Mouse (Mus musculus) neural tube, embryonic 12.5 days (tissue): ENCODE data around the gene Ggta1. TPM values are rescaled to one million over a fixed set of nuclear protein-coding genes. Genes with fewer than 3 reads are reported as not detected.
"Not testable (repeated sequence)": the region's sequence is repeated elsewhere in the genome, so short reads cannot be mapped to it uniquely, and the experiment has no call there.

ENCODE experiments used
- ATAC-seq: fragments of 200-750 bp; cut with Nextera tagmentation; 2 replicates; pipeline ENCODE4 v1.8.0; 2017; ENCODE audit warnings: low read depth, mild to moderate bottlenecking, moderate TSS enrichment, moderate library complexity; ENCODE audit not compliant: low FRiP score
- H3K27ac ChIP-seq: fragments of 300-500 bp; sonication (generic); 2 replicates; pipeline ENCODE4 v1.5.1; 2016
- H3K27me3 ChIP-seq: fragments of 300-500 bp; sonication (generic); replicated peaks from 2 replicates; pipeline ENCODE4 v1.6.1; 2016; ENCODE audit warnings: mild to moderate bottlenecking
- H3K36me3 ChIP-seq: fragments of 300-500 bp; sonication (generic); 2 replicates; pipeline ENCODE4 v1.6.1; 2016; ENCODE audit warnings: mild to moderate bottlenecking
- H3K4me1 ChIP-seq: fragments of 300-500 bp; sonication (generic); 2 replicates; pipeline ENCODE4 v1.6.1; 2016
- H3K4me2 ChIP-seq: fragments of 300-500 bp; sonication (generic); replicated peaks from 2 replicates; pipeline ENCODE4 v1.6.1; 2016; ENCODE audit warnings: mild to moderate bottlenecking
- H3K4me3 ChIP-seq: fragments of 300-500 bp; sonication (generic); 2 replicates; pipeline ENCODE4 v1.5.1; 2016
- H3K9ac ChIP-seq: fragments of 300-500 bp; sonication (generic); 2 replicates; pipeline ENCODE4 v1.6.1; 2016; ENCODE audit warnings: mild to moderate bottlenecking
- H3K9me3 ChIP-seq: fragments of 300-500 bp; sonication (generic); 2 replicates; pipeline ENCODE4 v1.6.1; 2016; ENCODE audit warnings: mild to moderate bottlenecking
- WGBS: fragments of 180-500 bp; shearing (Covaris S2); methylation state at CpG from one replicate; pipeline ENCODE4 v1.1.7; 2016; 5-methylcytosine and 5-hydroxymethylcytosine counted together
- polyA plus RNA-seq: library from polyadenylated mRNA; unstranded; fragments of >200 nt; fragmentation: Nextera tagmentation; extraction: Ambion mirVana; gene quantifications from 2 replicates; pipeline ENCODE4 v1.2.1, GENCODE M21; 2016

The Ggta1 gene
- polyA plus RNA-seq, 1 experiment from 2014 or later: 9.5 TPM

DNA sequence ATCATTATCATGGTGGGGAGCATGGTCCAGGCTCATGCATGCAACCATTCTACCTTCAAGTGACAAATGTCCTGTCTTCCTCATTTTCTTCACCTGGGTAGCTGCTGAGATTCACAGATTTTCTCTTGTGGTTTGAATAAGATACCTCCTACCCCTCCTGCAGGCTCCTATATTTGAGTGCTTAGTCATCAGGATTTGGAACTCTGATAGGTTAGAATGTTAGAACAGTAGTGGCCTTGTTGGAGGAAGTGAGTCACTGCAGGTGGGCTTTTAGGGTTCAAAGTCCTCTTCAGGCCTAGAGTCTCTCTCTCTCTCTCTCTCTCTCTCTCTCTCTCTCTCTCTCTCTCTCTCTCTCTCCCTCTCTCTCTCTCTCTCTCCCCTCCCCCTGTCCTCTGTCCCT is 2.6 kb upstream of the Ggta1 start:
- no peak for ATAC-seq
- H3K9ac ChIP-seq: no peak overlapping the region
- no peak overlapping the region for H3K4me2 ChIP-seq
- H3K4me1 ChIP-seq: peaks cover 16% of the 10 kb centered on the region
- no peaks in the 10 kb centered on the region for H3K36me3 ChIP-seq
- no peaks in the 10 kb centered on the region for H3K9me3 ChIP-seq
- no peak overlapping the region for H3K4me3 ChIP-seq
- H3K27ac ChIP-seq: no peak overlapping the region
- H3K27me3 ChIP-seq: peaks cover 11% of the 10 kb centered on the region

DNA sequence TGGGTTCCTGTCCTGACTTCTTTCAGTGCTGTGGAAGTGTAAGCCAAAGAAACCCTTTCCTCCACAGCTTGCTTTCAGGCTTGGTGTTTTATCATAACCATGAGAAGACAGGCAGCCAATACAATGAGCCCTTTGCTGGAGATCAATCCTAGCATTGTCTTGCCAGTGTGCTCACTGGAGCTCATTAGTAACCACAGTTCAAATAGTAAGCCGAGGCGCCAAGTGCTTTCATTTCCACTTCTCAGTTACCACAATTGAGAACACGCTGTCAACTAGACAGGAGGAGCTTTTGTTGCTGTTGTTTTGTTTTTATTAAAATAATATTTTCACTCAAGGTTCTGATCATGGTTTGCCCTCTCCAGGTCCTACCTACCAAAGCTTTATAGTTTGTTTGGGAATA is 1.5 kb upstream of the Ggta1 start:
- H3K27ac ChIP-seq: no peak overlapping the region
- ATAC-seq: no peak
- H3K36me3 ChIP-seq: no peaks in the 10 kb centered on the region
- peaks cover 16% of the 10 kb centered on the region for H3K27me3 ChIP-seq
- H3K9ac ChIP-seq: no peak overlapping the region
- no peaks in the 10 kb centered on the region for H3K9me3 ChIP-seq
- 75% methylated on average over 3 of the region's 3 CpGs for WGBS
- peaks cover 18% of the 10 kb centered on the region for H3K4me1 ChIP-seq
- no peak overlapping the region for H3K4me3 ChIP-seq
- H3K4me2 ChIP-seq: no peak overlapping the region

DNA sequence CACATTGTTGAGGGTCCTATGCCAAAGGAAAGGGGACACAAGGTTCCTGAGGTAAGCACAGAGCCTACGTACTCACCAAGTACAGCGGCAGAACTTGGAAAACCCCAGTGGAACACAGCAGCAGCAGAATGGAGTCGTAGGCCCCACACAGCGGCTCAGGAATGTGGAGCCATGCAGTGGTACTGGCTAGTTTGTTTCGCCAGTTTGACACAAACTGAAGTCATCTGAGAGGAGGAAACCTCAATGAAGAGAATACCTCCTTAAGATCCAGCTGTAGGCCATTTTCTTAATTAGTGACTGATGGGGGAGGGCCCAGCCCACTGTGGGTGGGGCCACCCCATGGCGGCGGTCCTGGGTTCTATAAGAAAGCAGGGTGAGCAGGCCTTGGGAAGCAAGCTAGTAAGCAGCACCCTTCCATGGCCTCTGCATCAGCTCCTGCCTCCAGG is 1.1 kb upstream of the Ggta1 start:
- Histone ChIP-seq H3K4me3 (no peak overlapping the region), H3K4me1 (peaks cover 18% of the 10 kb centered on the region), H3K4me2 (peak overlapping the region; percentile 45; the same call in 1 of the 2 replicates), H3K9me3 (no peaks in the 10 kb centered on the region), H3K36me3 (no peaks in the 10 kb centered on the region), H3K27me3 (peaks cover 16% of the 10 kb centered on the region), H3K27ac (no peak overlapping the region), H3K9ac (no peak overlapping the region)
- no peak for ATAC-seq
- WGBS: 50% methylated on average over 7 of the region's 7 CpGs

DNA sequence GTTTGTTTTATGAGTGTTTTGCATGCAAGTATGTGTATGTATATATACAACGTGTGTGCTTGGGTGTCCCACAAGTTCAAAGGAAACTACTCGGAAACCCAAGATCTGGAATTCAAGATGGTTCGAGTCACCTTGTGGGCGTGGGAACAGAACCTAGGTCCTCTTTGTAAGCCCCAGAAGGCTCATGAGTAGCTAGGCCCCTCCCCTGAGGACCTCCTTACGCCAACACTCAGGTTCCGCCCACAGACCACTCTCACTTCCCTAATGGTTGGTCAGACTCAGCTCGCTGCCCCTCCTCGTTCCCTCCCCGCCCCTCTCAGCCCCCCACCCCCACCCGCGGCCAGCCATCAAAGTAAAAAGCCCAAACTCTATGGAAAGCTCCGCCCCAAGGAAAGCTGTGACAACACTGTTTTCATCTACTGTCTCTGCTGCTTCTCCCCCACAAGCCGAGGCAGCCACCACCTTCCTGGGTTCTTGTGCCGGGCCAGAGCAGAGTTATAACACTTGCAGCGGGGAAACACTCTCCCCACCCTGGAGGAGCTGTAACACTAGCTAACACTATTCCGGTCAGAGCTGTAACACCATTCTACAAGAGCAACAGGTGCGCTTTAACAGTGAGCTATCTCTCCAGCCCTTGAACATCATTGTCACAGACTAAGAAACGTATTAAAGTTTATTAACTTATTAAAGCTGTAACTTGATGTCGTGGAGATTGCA is 499 bp upstream of the Ggta1 start:
- H3K27ac ChIP-seq: no peak overlapping the region
- peaks cover 18% of the 10 kb centered on the region for H3K4me1 ChIP-seq
- H3K4me3 ChIP-seq: no peak overlapping the region
- peaks cover 16% of the 10 kb centered on the region for H3K27me3 ChIP-seq
- peak overlapping the region; percentile 45 for H3K4me2 ChIP-seq
- no peaks in the 10 kb centered on the region for H3K9me3 ChIP-seq
- no peaks in the 10 kb centered on the region for H3K36me3 ChIP-seq
- peak; percentile 69; the same call in 1 of the 2 replicates for ATAC-seq
- H3K9ac ChIP-seq: no peak overlapping the region
- 13% methylated on average over 19 of the region's 19 CpGs for WGBS

DNA sequence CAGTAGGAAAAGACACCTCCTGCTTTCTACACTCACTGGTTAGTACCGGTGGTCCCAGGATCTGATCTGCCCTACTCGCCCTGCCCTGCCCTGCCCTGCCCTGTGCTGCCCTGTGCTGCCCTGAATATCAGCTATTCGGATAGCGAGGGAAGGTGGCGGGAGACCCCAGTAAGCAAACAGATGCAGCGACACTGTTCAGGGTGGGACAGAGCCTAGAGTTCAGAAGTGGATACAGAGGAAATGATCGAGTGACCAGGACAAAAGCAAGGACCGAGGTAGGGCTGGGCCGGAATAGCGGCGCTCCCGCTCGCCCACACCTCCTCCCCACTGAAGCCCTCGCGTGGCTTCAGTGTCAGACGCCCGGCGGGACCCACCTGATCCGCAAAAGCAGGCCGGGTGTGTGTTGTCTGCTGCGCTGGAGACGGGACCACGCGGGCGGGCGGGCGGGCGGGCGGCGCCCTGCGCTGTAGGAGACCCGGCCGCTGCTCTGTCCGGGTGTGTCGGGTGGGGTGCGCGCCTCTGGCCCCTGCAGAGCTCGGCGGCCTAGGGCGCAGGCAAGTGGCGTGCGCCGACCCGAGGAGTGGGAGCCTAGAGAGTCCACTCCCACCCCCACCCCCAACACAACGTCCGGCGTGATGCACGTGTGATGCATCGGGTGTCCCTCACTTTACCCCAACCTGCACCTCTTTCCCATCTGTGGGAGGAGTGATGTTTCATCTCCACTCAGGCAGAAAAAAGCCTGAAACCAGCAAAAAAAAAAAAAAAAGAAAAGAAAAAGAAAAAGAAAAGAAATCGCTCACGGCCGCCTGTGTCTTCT is 852 bp downstream of the Ggta1 start:
- 1% methylated on average over 52 of the region's 52 CpGs for WGBS
- Histone ChIP-seq H3K27ac (no peak overlapping the region), H3K9ac (peak overlapping the region; percentile 74)

DNA sequence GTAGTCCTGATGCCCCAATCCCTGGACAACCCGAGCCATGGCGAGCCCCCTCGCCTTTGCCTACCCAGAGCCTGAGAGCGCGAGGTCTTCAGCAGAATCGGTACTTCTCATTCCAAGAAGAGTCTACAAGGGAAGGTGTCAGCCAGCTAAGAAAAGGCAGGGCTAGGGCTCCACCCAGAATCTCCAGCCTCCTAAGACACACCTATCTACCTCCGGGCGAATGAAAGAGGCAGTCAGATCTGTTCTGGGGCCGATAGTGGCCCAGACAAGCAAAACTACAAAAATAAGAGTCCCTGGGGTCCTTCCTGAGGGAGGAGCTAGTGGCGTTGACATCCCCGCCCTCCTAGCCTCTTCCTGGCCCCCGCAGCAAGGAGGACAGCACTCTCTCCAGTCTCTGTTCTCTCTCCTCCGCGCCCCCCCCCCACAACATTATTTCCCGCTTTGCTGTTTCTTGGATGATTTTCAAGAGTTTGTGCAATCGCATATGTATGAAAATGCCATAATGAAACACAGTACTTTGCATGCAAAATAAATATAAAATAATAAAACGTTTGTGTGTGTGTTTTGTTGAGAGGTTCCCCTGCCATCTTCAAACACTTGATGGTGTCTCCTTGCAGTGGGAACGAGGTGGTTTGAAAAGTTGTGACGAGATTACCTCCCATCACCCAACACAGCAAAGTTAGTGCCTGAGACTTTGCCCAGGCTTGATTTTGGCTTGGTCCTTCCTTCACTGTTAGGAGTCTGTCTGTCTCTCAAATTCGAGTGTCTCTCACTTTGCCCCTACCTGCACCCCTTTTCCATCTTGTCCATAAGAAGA is 1.7 kb downstream of the Ggta1 start:
- 4% methylated on average over 20 of the region's 20 CpGs for WGBS
- ATAC-seq: no peak
- peak overlapping the region; percentile 99 for H3K4me2 ChIP-seq
- peak overlapping the region; percentile 56 for H3K4me3 ChIP-seq
- H3K9ac ChIP-seq: peak overlapping the region; percentile 74; the same call in 1 of the 2 replicates
- H3K9me3 ChIP-seq: no peaks in the 10 kb centered on the region
- H3K27ac ChIP-seq: no peak overlapping the region
- H3K27me3 ChIP-seq: peaks cover 16% of the 10 kb centered on the region
- H3K4me1 ChIP-seq: peaks cover 18% of the 10 kb centered on the region
- H3K36me3 ChIP-seq: no peaks in the 10 kb centered on the region

More for the DNA sequence above, 852 bp downstream of the Ggta1 start:
- Histone ChIP-seq H3K4me2 (peak overlapping the region; percentile 99), H3K27me3 (peaks cover 16% of the 10 kb centered on the region), H3K36me3 (no peaks in the 10 kb centered on the region), H3K4me1 (peaks cover 18% of the 10 kb centered on the region), H3K9me3 (no peaks in the 10 kb centered on the region), H3K4me3 (peak overlapping the region; percentile 56)
- ATAC-seq: peak; percentile 64

DNA sequence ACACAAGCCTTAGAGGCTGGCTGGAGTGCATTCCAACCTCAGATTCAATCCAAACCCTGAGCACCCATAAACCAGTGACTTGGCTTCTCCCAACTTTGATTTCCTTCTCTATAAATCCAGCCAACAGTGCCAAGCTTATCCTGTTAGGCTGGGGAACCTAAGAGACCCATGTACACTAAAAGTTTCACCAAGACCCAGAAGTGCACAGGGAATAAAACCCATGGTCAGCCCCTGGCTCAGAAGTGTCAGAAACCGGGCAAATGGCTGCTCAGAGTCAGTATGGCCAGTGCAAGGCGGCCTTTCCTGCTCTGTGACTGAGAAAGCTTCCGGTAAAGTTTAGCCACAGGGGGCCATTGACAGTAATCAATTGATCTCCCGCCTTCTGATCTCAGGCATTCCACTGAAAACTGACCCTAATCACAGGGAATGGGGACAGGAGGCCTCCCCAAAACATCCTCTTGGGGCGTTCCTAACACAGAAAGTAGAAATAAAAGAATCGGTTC is 2.6 kb downstream of the Ggta1 start:
- peaks cover 16% of the 10 kb centered on the region for H3K27me3 ChIP-seq
- H3K9me3 ChIP-seq: no peaks in the 10 kb centered on the region
- peaks cover 18% of the 10 kb centered on the region for H3K4me1 ChIP-seq
- no peak overlapping the region for H3K27ac ChIP-seq
- no peaks in the 10 kb centered on the region for H3K36me3 ChIP-seq
- peak overlapping the region; percentile 99 for H3K4me2 ChIP-seq
- WGBS: 8% methylated on average over 6 of the region's 6 CpGs
- no peak for ATAC-seq
- H3K9ac ChIP-seq: no peak overlapping the region
- peak overlapping the region; percentile 3; the same call in 1 of the 2 replicates for H3K4me3 ChIP-seq

DNA sequence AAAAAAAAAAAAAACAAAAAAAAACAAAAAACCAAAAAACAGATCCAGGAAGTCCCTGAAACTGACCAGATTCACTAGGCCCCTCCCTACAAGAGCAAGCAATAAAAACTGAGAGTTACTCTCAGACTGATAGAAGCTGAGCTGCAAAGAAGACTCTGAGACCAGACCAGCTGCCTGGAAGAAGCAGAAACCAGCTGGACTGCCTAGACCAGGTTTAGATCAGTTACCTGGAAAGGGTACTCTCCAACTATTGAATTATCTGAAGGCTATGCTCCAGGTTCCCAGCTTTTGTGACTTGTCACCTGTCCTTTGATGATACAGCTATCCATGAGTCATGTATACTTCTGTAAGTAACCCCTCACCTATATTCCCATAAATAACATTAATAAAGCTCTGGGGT is 3.7 kb downstream of the Ggta1 start:
- Histone ChIP-seq H3K36me3 (no peaks in the 10 kb centered on the region), H3K4me1 (peaks cover 18% of the 10 kb centered on the region), H3K4me3 (no peak overlapping the region), H3K4me2 (no peak overlapping the region), H3K9ac (no peak overlapping the region), H3K27ac (no peak overlapping the region), H3K27me3 (peaks cover 16% of the 10 kb centered on the region), H3K9me3 (no peaks in the 10 kb centered on the region)
- no peak for ATAC-seq

DNA sequence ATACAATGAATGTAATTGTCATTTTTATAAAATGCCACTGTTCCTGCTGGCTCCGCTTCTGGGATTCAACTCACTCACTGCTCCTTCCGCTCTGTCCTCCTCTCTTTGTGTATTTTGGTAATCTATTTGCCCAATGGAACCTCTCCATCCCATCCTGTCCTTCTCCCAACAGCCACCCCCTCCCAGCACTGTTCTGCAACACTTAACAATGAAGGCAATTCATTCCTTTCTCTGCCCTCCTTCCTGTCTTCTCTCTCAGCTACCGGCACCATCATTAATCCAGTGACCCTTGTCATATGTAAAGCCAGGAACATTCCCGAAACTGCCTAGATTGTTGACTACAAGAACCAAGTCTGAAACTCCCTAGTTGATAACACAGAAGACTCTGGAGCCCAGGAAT is 4.6 kb downstream of the Ggta1 start:
- H3K27me3 ChIP-seq: peaks cover 16% of the 10 kb centered on the region
- no peak overlapping the region for H3K9ac ChIP-seq
- no peaks in the 10 kb centered on the region for H3K9me3 ChIP-seq
- ATAC-seq: no peak
- no peak overlapping the region for H3K27ac ChIP-seq
- 66% methylated on average over 4 of the region's 4 CpGs for WGBS
- H3K4me3 ChIP-seq: no peak overlapping the region
- H3K4me2 ChIP-seq: no peak overlapping the region
- H3K4me1 ChIP-seq: peaks cover 18% of the 10 kb centered on the region
- H3K36me3 ChIP-seq: no peaks in the 10 kb centered on the region

DNA sequence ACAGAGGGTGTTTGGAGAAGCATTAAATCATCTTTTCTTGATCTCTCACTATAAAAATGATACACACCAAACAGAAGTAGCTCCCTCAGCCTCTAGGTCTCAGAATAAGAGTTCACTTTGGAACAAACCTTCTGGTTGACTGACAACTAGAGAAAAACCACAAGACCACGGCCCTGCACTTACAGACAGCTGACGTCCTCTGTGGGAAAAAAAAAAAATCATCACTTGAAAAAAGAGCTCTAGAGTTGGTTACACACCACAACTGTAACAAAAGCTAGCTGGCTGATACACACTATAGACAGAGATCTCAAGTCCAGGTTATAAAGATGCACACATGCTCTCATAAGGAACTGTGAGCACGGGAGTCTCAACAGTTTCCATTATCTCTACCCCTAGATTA is 9.3 kb downstream of the Ggta1 start:
- 74% methylated on average over 3 of the region's 3 CpGs for WGBS

DNA sequence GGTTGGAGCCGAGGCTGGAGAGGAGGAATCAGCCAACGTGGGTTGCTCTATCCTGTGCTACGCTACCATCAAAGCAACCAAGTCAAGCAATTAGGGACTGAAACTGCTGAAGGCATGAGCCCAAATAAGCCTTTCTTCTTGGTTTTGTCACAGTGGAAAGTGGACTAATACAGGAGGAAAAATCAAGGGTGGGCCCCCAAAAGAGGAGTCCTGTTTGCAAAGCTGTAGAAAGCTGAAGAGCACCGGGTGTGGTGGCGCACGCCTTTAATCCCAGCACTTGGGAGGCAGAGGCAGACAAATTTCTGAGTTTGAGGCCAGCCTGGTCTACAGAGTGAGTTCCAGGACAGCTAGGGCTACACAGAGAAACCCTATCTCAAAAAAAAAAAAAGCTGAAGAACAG is 10.3 kb downstream of the Ggta1 start:
- not testable (repeated sequence) for ATAC-seq, H3K36me3 ChIP-seq, H3K27ac ChIP-seq, H3K9me3 ChIP-seq, H3K27me3 ChIP-seq, H3K4me2 ChIP-seq, H3K4me3 ChIP-seq, H3K9ac ChIP-seq, H3K4me1 ChIP-seq
- 91% methylated on average over 6 of the region's 6 CpGs for WGBS

More for the DNA sequence above, 9.3 kb downstream of the Ggta1 start:
- ATAC-seq: no peak
- H3K4me1 ChIP-seq: no peaks in the 10 kb centered on the region
- no peak overlapping the region for H3K4me3 ChIP-seq
- H3K27me3 ChIP-seq: no peaks in the 10 kb centered on the region
- no peak overlapping the region for H3K9ac ChIP-seq
- H3K4me2 ChIP-seq: no peak overlapping the region
- H3K27ac ChIP-seq: no peak overlapping the region
- H3K9me3 ChIP-seq: no peaks in the 10 kb centered on the region
- H3K36me3 ChIP-seq: no peaks in the 10 kb centered on the region
